ENCODE assay signal across 7 mouse cellular contexts in genomic region chr4:156109570-156110331, GRCm38 (mm10). TPM values are rescaled to one million over a fixed set of nuclear protein-coding genes. Genes with fewer than 3 reads are reported as not detected.
DNase-seq lines count a peak whose midpoint lies in the region; ATAC-seq lines count a peak whose summit lies in the region.

Gene 9430015G10Rik, plus strand, starts transcription at chr4:156109982.

- H3K27me3 ChIP-seq in intestine, embryonic 16.5 days (replicated peaks; ENCODE audit: control insufficient read depth, insufficient read depth, low read length): no peaks in the 10 kb centered on the region
- no peaks in the 10 kb centered on the region for H3K27me3 ChIP-seq in midbrain, embryonic 11.5 days (ENCODE audit: control insufficient read depth, insufficient read depth, low read length)

- H3K27ac ChIP-seq in intestine, embryonic 16.5 days (ENCODE audit: low read length): peak within 1 kb of the TSS; percentile 86
- peak within 1 kb of the TSS; percentile 76 for H3K27ac ChIP-seq in midbrain, embryonic 11.5 days (ENCODE audit: low read depth, low read length)

- H3K9ac ChIP-seq in intestine, embryonic 16.5 days (ENCODE audit: low read depth, low read length): peak within 1 kb of the TSS; percentile 88
- peak within 1 kb of the TSS; percentile 88 for H3K9ac ChIP-seq in midbrain, embryonic 11.5 days (ENCODE audit: low read length)

- peak; percentile 98 for ATAC-seq in intestine, embryonic 16.5 days
- peak; percentile 98 for ATAC-seq in midbrain, embryonic 11.5 days (ENCODE audit: low FRiP score)

- peak within 1 kb of the TSS; percentile 77 for H3K4me3 ChIP-seq in intestine, embryonic 16.5 days (ENCODE audit: low read length)
- H3K4me3 ChIP-seq in midbrain, embryonic 11.5 days (ENCODE audit: low read depth, low read length): peak within 1 kb of the TSS; percentile 77

- H3K9me3 ChIP-seq in intestine, embryonic 16.5 days (ENCODE audit: control insufficient read depth, low read length): no peaks in the 10 kb centered on the region
- H3K9me3 ChIP-seq in midbrain, embryonic 11.5 days (ENCODE audit: control insufficient read depth, low read length): no peaks in the 10 kb centered on the region

- under 1% methylated on average over 60 of the region's 60 CpGs for WGBS in intestine, embryonic 16.5 days
- WGBS in midbrain, embryonic 11.5 days: under 1% methylated on average over 60 of the region's 60 CpGs

- H3K36me3 ChIP-seq in intestine, embryonic 16.5 days (ENCODE audit: control insufficient read depth, insufficient read depth, low read length): no peaks in the 10 kb centered on the region
- no peaks in the 10 kb centered on the region for H3K36me3 ChIP-seq in midbrain, embryonic 11.5 days (ENCODE audit: control insufficient read depth, insufficient read depth, low read length)

- H3K4me2 ChIP-seq in intestine, embryonic 16.5 days (ENCODE audit: low read depth, low read length): peak within 1 kb of the TSS; percentile 54
- peak within 1 kb of the TSS; percentile 45 for H3K4me2 ChIP-seq in midbrain, embryonic 11.5 days

- intact Hi-C loops in left cerebral cortex, postnatal 36 days (cut with DNase I): loop anchor here (10.0 kb wide), 1 partner anchor 115 kb away; the partner anchor contains the start of genes B3galt6 and Sdf4

- DNase-seq in adrenal gland, adult 8-10 months: peak; percentile 98
- DNase-seq in embryo, embryonic 9.5 days (ENCODE audit: extremely low spot score): peak; percentile 99
- peak; percentile 93 to 97 for DNase-seq in gastrocnemius, postnatal 4 days (ENCODE audit: low spot score in 2 of 2)
- DNase-seq in left cerebral cortex, postnatal 36 days (ENCODE audit: low spot score in 2 of 2): peak; percentile 98 to 99
- DNase-seq in midbrain, embryonic 11.5 days (ENCODE audit: low spot score, missing footprints): peak; percentile 100
- DNase-seq in skeletal muscle tissue, adult 2 months (ENCODE audit: low read depth, low spot score): peak; percentile 98

- H3K4me1 ChIP-seq in intestine, embryonic 16.5 days (ENCODE audit: control insufficient read depth, insufficient read depth, low read length): peaks cover 3% of the 10 kb centered on the region; the same call in 1 of the 2 replicates
- peaks cover 5% of the 10 kb centered on the region for H3K4me1 ChIP-seq in midbrain, embryonic 11.5 days (ENCODE audit: control insufficient read depth, insufficient read depth, low read length)

RNA-seq across cellular contexts. Expression of gene 9430015G10Rik, which starts in this region (rescaled TPM):
- total RNA-seq in adrenal gland, adult 8-10 months (2022): 10 to 100 TPM; 10.7 to 22.9 (median 14.1) TPM
- 10 to 100 TPM in 1 of 2 experiments, 1 to 10 TPM in 1; 9.8 to 12.1 TPM for total RNA-seq in gastrocnemius, postnatal 4 days (2021)
- polyA plus RNA-seq in intestine, embryonic 16.5 days (2015; fragmentation: Nextera tagmentation; extraction: Ambion mirVana): 21.4 and 22.3 TPM in 2 replicates
- total RNA-seq in left cerebral cortex, postnatal 36 days (2021): 10 to 100 TPM; 27.0 to 35.8 TPM
- polyA plus RNA-seq in midbrain, embryonic 11.5 days (2014; fragmentation: Nextera tagmentation; extraction: Ambion mirVana): 49.5 and 55.7 TPM in 2 replicates

Comparison
In these comparisons a context has a peak if more than half of its experiments do, and no peak if none do; other contexts are left out.
1. Peak in every context shown above with its lines: DNase-seq, ATAC-seq, H3K4me3 ChIP-seq and H3K27ac ChIP-seq.